Mouse (Mus musculus) hindbrain, embryonic 11.5 days (tissue): ENCODE measurements at regions not wholly inside any gene's neighbourhood (a gene's known extent, or its start where the extent isn't known, plus 50 kb on each side); places are given as distances from the start of the nearest gene placed in this dataset.

ENCODE experiments used
- ATAC-seq: fragments of 200-750 bp; cut with Nextera tagmentation; 2 replicates; pipeline ENCODE4 v1.8.0; 2017; ENCODE audit warnings: mild to moderate bottlenecking, moderate TSS enrichment, moderate library complexity; ENCODE audit not compliant: low FRiP score
- DNase-seq: peaks from one replicate; pipeline ENCODE4 v3.0.0-alpha.2; 2015; ENCODE audit warnings: low spot score
- H3K27ac ChIP-seq: fragments of 300-500 bp; sonication (generic); 2 replicates; pipeline ENCODE4 v1.5.1; 2014; ENCODE audit warnings: mild to moderate bottlenecking, low read depth, low read length
- H3K27me3 ChIP-seq: fragments of 300-500 bp; sonication (generic); 2 replicates; pipeline ENCODE4 v1.6.1; 2014; ENCODE audit warnings: mild to moderate bottlenecking, low read length, moderate library complexity, mixed read lengths; ENCODE audit not compliant: control insufficient read depth, insufficient read depth
- H3K36me3 ChIP-seq: fragments of 300-500 bp; sonication (generic); 2 replicates; pipeline ENCODE4 v1.6.1; 2014; ENCODE audit warnings: mild to moderate bottlenecking, low read length, moderate library complexity, mixed read lengths; ENCODE audit not compliant: control insufficient read depth, insufficient read depth
- H3K4me1 ChIP-seq: fragments of 300-500 bp; sonication (generic); replicated peaks from 2 replicates; pipeline ENCODE4 v1.6.1; 2014; ENCODE audit warnings: low read length, mixed read lengths; ENCODE audit not compliant: control insufficient read depth, insufficient read depth
- H3K4me2 ChIP-seq: fragments of 300-500 bp; sonication (generic); replicated peaks from 2 replicates; pipeline ENCODE4 v1.6.1; 2014; ENCODE audit warnings: mild to moderate bottlenecking, low read depth, low read length
- H3K4me3 ChIP-seq: fragments of 300-500 bp; sonication (generic); 2 replicates; pipeline ENCODE4 v1.5.1; 2014; ENCODE audit warnings: low read depth, low read length
- H3K9ac ChIP-seq: fragments of 300-500 bp; sonication (generic); 2 replicates; pipeline ENCODE4 v1.6.1; 2014; ENCODE audit warnings: low read depth, low read length
- H3K9me3 ChIP-seq: fragments of 300-500 bp; sonication (generic); 2 replicates; pipeline ENCODE4 v1.6.1; 2016; ENCODE audit warnings: low read length; ENCODE audit not compliant: control insufficient read depth
- WGBS: fragments of 180-500 bp; shearing (Covaris S2); extraction: QIAGEN DNeasy Blood & Tissue Kit; methylation state at CpG from one replicate; pipeline ENCODE4 v1.1.7; 2014; 5-methylcytosine and 5-hydroxymethylcytosine counted together

DNA sequence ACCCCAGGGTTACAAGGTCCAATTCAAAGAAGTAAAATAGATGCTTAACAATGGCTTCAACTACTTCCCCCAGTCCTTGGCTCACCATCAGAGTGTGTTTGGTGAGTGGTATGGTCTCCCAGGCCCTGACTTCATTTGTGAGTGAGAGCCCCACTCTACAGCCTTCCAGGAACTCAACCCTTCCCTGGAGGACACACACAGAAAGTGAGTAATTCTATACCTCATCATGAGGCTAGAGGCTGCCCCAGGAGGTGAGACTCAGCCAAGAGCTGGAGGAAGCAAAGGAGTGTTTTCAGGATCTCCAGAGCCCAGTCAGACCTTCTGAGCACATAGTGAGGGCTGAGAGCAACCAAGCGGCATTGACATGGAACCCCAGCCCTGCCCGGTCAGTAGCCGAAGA is 200.6 kb downstream of the Xxylt1 start:
- no peak overlapping the region for H3K4me2 ChIP-seq
- no peaks in the 10 kb centered on the region for H3K36me3 ChIP-seq
- DNase-seq (no peak), ATAC-seq (no peak)
- no peaks in the 10 kb centered on the region for H3K27me3 ChIP-seq
- 94% methylated on average over 3 of the region's 3 CpGs for WGBS
- H3K4me1 ChIP-seq = no peaks in the 10 kb centered on the region
- H3K9me3 ChIP-seq = no peaks in the 10 kb centered on the region
- no peak overlapping the region for H3K27ac ChIP-seq
- no peak overlapping the region for H3K4me3 ChIP-seq
- H3K9ac ChIP-seq = no peak overlapping the region

DNA sequence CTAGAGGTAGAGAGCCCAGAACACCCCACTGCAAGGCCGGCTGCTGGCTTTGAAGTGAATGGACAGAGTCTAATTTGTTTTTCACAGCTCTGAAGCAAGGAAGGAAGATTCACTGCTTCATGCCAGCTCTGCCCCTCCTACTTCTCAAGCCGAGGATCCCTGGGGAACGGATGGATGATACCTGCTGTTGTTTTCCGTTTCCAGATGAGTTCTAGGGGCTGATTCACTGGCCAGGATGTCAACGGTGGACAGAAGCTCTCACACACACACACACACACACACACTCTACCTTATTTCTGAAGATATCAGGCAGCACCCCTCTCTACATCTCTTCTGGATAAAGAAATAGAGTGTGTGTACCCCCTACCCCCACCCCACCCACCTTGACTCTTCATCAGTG is 200.0 kb downstream of the Xxylt1 start:
- Histone ChIP-seq H3K4me1 (no peaks in the 10 kb centered on the region), H3K27ac (no peak overlapping the region)
- 83% methylated on average over 5 of the region's 5 CpGs for WGBS

DNA sequence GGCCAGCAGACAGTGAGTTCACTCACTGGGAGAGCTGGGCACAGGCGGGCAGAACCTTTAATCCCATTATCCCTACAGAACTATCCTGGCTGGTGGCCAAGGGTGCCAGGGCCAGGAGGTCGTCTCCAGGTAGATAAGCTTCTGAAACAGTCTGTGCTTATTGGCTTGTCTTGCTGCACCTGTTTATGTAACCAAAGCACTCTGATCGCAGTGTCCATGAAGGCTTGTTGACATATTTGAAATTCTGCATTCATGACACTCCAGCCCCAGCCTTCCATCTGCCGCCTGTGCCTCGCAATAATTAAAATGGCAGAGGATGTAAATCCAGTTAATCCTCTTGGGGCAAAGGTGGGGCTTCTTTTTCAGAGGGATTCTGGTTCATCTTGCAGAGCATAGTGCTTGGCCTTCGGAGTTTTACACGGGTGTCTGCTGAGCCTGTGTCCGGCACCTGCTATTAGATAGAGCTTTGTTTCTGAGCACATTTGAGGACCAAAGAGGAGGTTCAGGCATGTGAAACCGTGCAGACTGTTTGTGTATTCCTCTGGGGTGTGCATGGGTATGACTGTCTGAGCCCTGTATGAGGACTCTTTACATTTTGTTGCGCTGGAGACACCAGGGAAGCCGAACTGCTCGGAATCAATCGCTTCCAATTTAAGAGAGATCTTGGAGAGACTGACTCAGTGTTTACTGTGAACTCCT is 197.6 kb downstream of the Xxylt1 start:
- no peak overlapping the region for H3K4me3 ChIP-seq
- H3K27ac ChIP-seq = no peak overlapping the region
- 80% methylated on average over 13 of the region's 13 CpGs for WGBS
- H3K4me1 ChIP-seq = no peaks in the 10 kb centered on the region
- ATAC-seq (no peak), DNase-seq (no peak)
- H3K4me2 ChIP-seq = no peak overlapping the region
- no peaks in the 10 kb centered on the region for H3K36me3 ChIP-seq
- no peaks in the 10 kb centered on the region for H3K27me3 ChIP-seq
- no peaks in the 10 kb centered on the region for H3K9me3 ChIP-seq
- no peak overlapping the region for H3K9ac ChIP-seq

More for the DNA sequence above, 200.0 kb downstream of the Xxylt1 start:
- no peak overlapping the region for H3K4me3 ChIP-seq
- DNase-seq (no peak), ATAC-seq (no peak)
- no peak overlapping the region for H3K4me2 ChIP-seq
- no peaks in the 10 kb centered on the region for H3K9me3 ChIP-seq
- H3K27me3 ChIP-seq = no peaks in the 10 kb centered on the region
- no peaks in the 10 kb centered on the region for H3K36me3 ChIP-seq
- H3K9ac ChIP-seq = no peak overlapping the region

DNA sequence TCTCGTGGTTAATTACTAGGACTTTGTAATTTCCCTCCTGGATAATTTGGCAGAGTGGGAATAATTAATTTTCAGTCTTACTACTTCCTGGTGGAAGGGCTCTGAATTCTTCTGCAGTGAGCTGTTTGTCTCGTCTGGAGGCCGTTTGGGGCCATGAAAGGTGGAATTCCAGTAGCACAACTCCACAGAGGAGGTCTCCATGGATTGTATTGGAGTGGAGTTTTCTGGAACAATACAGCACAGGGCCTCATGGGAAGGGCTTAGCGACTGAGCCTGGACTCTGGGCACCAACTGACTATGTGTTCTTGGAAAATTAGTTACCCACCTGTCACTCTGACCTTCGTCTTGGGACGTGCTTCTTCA is 197.1 kb downstream of the Xxylt1 start:
- ATAC-seq = no peak
- H3K4me2 ChIP-seq = no peak overlapping the region
- no peaks in the 10 kb centered on the region for H3K27me3 ChIP-seq
- H3K27ac ChIP-seq = no peak overlapping the region
- no peak overlapping the region for H3K4me3 ChIP-seq
- WGBS = 77% methylated on average over 6 of the region's 6 CpGs
- H3K36me3 ChIP-seq = no peaks in the 10 kb centered on the region
- no peaks in the 10 kb centered on the region for H3K9me3 ChIP-seq
- no peaks in the 10 kb centered on the region for H3K4me1 ChIP-seq
- no peak overlapping the region for H3K9ac ChIP-seq
- no peak for DNase-seq

DNA sequence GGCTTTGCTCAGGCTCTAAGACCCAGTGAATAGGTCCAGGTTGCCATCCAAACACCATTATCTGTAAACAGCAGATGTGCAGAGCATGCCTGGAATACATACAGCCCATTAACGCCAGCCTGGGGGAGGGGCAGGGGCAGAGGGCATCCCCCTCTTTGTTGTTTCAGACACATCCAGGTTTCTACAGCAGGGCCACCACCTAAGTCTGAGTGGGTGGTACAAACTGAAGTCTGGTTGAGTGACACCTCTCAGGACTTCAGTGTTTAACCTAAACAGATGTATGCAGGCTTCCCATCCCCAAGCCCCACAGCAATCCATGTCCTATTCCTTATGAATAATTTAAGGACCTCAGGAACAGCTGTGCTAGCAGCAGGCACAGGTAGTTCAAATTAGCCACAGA is 194.2 kb downstream of the Xxylt1 start:
- H3K4me1 ChIP-seq = no peaks in the 10 kb centered on the region
- no peaks in the 10 kb centered on the region for H3K36me3 ChIP-seq
- H3K27ac ChIP-seq = 0 out of 2 replicates have a peak overlapping the region, but pooled peaks have one; percentile 1
- ATAC-seq = 0 out of 2 replicates have a peak, but pooled peaks have one; percentile 49
- no peak overlapping the region for H3K4me3 ChIP-seq
- no peaks in the 10 kb centered on the region for H3K9me3 ChIP-seq
- H3K27me3 ChIP-seq = no peaks in the 10 kb centered on the region
- H3K9ac ChIP-seq = no peak overlapping the region
- 43% methylated on average over 1 of the region's 1 CpGs for WGBS
- H3K4me2 ChIP-seq = no peak overlapping the region
- DNase-seq = peak; percentile 43

DNA sequence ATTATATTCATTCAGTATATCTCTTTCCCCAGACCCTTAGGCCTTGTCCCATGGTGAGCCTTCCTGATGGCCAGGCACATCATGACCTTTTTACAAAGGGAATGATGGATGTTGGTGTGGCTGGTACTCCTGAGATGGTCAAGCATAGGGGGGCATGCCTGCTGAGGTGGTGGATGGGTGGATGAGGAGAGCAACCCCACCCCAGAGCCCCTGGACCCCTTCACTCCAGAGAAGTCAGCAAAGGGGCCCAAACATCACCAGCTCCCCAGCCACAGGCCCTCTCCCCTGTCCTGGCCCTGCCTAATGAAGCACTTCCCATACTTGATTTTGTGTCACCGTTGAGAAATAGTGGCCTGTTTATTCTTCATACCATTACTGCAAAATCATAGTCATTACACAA is 193.7 kb downstream of the Xxylt1 start:
- no peak overlapping the region for H3K9ac ChIP-seq
- no peak overlapping the region for H3K4me2 ChIP-seq
- no peaks in the 10 kb centered on the region for H3K36me3 ChIP-seq
- H3K9me3 ChIP-seq = no peaks in the 10 kb centered on the region
- no peak overlapping the region for H3K27ac ChIP-seq
- no peak overlapping the region for H3K4me3 ChIP-seq
- no peak for ATAC-seq
- no peaks in the 10 kb centered on the region for H3K4me1 ChIP-seq
- 89% methylated on average over 1 of the region's 1 CpGs for WGBS
- no peaks in the 10 kb centered on the region for H3K27me3 ChIP-seq
- no peak for DNase-seq

DNA sequence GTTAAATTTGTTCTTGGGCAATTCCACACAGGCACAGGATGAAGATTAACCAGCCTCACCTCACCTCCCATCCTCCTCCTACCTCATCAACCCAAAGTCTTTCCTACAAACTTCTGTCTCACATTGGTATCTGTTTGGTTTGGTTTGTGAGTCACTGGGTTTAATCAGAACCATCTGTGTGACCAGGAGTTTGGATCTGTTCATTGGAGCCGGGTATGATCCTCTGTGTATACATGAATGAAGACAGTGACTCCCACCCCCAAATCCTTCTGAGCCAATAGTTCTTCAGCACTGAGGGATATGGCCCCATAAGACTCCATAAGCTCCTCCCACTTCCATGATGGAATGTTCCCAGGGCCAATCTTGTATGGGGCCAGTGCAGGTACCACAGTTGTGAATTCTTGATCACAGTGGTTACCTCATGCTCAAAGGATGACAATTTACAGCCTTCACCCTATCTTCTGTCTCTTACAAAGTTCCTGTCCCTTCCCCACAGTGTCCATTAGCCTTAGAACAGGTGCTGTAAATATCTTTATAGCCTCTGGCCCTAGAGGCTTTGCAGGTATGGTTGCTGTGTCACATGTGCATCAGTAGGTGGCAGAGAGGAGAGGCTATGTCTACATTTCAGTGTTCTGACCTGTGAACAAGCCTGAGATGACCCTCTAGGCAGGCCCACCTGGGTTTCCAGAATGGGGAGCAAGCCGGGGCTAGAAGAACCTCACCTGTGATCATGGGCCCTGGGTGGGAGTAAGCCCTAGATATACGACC is 192.5 kb downstream of the Xxylt1 start:
- Histone ChIP-seq H3K36me3 (no peaks in the 10 kb centered on the region), H3K4me1 (no peaks in the 10 kb centered on the region), H3K4me2 (no peak overlapping the region), H3K9me3 (no peaks in the 10 kb centered on the region), H3K27me3 (no peaks in the 10 kb centered on the region), H3K4me3 (no peak overlapping the region), H3K27ac (no peak overlapping the region), H3K9ac (no peak overlapping the region)
- 78% methylated on average over 3 of the region's 3 CpGs for WGBS
- ATAC-seq (no peak), DNase-seq (no peak)

DNA sequence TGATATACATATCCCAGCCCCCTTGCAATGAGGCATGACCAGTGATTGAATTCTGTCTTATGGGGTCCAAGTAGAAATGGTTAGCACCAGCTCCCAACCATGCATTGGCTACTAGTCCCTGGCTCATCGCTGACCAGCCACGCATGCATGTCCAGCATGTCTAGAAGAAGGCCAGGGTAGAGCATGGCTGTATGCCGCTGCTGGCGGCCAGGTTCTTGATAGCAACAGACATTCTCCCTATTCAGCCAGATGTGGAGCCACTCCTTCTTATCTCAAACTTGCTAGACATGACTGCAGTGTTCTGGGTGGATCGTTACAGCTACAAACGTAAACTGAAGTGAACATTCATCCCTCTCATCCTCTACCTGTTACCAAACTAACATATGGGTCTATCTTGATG is 188.6 kb downstream of the Xxylt1 start:
- DNase-seq = no peak
- 94% methylated on average over 6 of the region's 6 CpGs for WGBS
- no peak for ATAC-seq
- Histone ChIP-seq H3K9ac (no peak overlapping the region), H3K4me3 (no peak overlapping the region), H3K36me3 (no peaks in the 10 kb centered on the region), H3K9me3 (no peaks in the 10 kb centered on the region), H3K27me3 (no peaks in the 10 kb centered on the region), H3K4me1 (no peaks in the 10 kb centered on the region), H3K27ac (no peak overlapping the region), H3K4me2 (no peak overlapping the region)

DNA sequence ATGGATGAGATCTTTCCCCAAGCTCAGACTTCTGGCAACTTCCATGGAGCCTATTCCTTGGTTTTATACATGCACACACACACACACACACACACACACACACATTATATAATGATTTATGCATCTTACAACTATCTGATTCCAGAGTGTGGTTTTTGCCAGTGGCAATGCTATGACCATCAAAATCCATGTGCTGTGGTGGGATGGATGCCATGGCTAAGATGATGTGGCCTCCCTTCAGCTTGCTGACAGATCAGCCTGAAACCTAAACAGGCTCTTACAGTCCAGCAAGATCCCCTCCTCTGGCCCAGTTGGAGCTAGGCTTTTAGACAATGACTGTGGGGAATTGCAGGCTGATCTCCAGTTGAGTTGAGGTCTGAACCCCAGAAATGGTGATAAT is 187.1 kb downstream of the Xxylt1 start:
- no peaks in the 10 kb centered on the region for H3K36me3 ChIP-seq
- no peak overlapping the region for H3K27ac ChIP-seq
- H3K4me2 ChIP-seq = no peak overlapping the region
- no peak overlapping the region for H3K4me3 ChIP-seq
- ATAC-seq (no peak), DNase-seq (no peak)
- no peaks in the 10 kb centered on the region for H3K27me3 ChIP-seq
- H3K4me1 ChIP-seq = no peaks in the 10 kb centered on the region
- H3K9me3 ChIP-seq = no peaks in the 10 kb centered on the region
- no peak overlapping the region for H3K9ac ChIP-seq
